Mouse (Mus musculus): ENCODE results near the gene Gsta3. TPM values are rescaled to one million over a fixed set of nuclear protein-coding genes. Genes with fewer than 3 reads are reported as not detected.
"Not testable (repeated sequence)": the region's sequence is repeated elsewhere in the genome, so short reads cannot be mapped to it uniquely, and the experiment has no call there.

Gsta3 gene
- polyA plus RNA-seq, 1 experiment from 2014 or later = 0.64 TPM

DNA sequence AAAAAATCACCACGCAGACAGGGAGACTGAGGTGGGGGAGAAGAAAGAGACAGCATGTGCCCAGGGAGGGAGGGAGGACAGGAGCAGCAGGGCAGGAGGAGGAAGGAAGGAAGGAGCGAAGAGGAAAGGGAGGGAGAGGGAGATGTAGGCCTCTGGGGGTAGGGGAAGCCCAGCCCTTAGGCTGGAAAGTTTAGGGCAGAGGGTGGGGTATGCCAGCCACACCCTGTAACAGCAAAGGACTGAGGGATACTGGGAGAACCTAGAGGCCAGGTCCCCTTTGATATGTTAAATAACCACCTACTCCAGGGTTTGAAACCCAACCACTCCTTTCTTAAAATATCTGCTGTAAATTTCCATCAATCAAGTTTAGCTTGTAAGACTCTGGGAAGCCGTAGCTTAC is 16.0 kb downstream of the Gsta3 start:
- no peak overlapping the region for H3K9ac ChIP-seq
- no peak overlapping the region for H3K27ac ChIP-seq (ENCODE audit: poor library complexity, severe bottlenecking)
- 59% methylated on average over 3 of the region's 3 CpGs for WGBS
- no peak overlapping the region for H3K4me3 ChIP-seq
- H3K36me3 ChIP-seq = no peaks in the 10 kb centered on the region
- no peaks in the 10 kb centered on the region for H3K9me3 ChIP-seq (replicated peaks)
- no peak for ATAC-seq (ENCODE audit: insufficient number of reproducible peaks, low FRiP score)
- H3K27me3 ChIP-seq (replicated peaks) = no peaks in the 10 kb centered on the region
- no peak overlapping the region for H3K4me2 ChIP-seq
- no peaks in the 10 kb centered on the region for H3K4me1 ChIP-seq (replicated peaks)

DNA sequence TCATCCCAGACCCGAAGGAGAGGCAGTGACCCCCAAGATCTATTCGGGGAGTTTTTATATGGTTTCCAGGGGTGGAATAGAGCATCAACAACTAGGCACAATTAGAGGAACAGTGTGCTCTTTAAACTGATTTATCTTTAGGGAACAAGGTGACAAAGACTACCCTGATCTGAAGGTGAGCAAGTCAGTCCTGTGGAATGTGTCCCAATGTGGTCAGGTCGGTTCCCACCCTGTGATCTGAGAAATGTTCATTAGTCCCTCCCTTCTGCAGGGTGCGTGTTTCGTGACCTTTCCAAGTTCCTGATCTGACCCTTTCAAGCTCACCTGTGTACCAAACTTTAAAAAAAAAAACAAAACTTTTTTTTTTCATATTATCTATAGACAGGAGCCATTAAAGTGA is 16.5 kb downstream of the Gsta3 start:
- 79% methylated on average over 5 of the region's 5 CpGs for WGBS
- Histone ChIP-seq H3K9me3 (replicated peaks) (no peaks in the 10 kb centered on the region), H3K36me3 (no peaks in the 10 kb centered on the region), H3K4me2 (no peak overlapping the region), H3K4me3 (no peak overlapping the region), H3K4me1 (replicated peaks) (no peaks in the 10 kb centered on the region), H3K27me3 (replicated peaks) (no peaks in the 10 kb centered on the region), H3K27ac (ENCODE audit: poor library complexity, severe bottlenecking) (no peak overlapping the region), H3K9ac (no peak overlapping the region)
- no peak for ATAC-seq (ENCODE audit: insufficient number of reproducible peaks, low FRiP score)

DNA sequence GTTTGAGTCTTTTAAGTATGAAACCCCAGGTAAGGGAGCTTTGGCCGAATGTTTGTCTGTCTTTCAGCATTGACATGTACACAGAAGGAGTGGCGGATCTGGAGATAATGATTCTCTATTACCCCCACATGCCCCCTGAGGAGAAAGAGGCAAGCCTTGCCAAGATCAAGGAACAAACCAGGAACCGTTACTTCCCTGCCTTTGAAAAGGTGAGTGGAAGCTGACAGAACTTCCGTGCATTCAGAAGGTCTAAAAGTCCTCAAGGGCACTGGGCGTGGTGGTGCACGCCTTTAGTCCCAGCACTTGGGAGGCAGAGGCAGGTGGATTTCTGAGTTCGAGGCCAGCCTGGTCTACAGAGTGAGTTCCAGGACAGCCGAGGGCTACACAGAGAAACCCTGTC is 19.6 kb downstream of the Gsta3 start:
- H3K27me3 ChIP-seq (replicated peaks); H3K27ac ChIP-seq (ENCODE audit: poor library complexity, severe bottlenecking); H3K4me2 ChIP-seq; H3K4me1 ChIP-seq (replicated peaks); H3K36me3 ChIP-seq; ATAC-seq (ENCODE audit: insufficient number of reproducible peaks, low FRiP score); H3K4me3 ChIP-seq; H3K9ac ChIP-seq; H3K9me3 ChIP-seq (replicated peaks): not testable (repeated sequence)
- WGBS = 78% methylated on average over 8 of the region's 8 CpGs

DNA sequence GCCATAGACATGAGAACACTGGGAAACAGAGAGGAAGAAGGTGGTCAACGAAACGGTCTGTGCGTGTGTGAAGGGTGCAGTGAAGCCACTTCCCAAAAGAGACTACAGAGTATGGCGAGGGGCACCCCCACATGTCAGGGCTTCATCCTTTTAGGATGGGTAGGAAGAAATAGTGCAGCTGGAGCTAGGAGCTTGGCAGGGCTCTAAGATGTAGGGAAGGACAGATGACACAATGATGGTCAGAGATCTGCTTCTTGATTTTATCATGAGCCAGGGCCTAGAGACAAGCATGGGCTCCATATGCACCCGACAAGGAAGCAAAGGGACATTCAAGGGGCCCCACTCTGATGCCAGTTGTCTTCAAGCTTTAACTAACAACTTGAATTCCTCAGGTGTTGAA is 22.0 kb downstream of the Gsta3 start:
- Histone ChIP-seq H3K27me3 (replicated peaks) (no peaks in the 10 kb centered on the region), H3K9ac (no peak overlapping the region), H3K4me1 (replicated peaks) (no peaks in the 10 kb centered on the region), H3K9me3 (replicated peaks) (no peaks in the 10 kb centered on the region), H3K4me3 (no peak overlapping the region), H3K4me2 (no peak overlapping the region), H3K27ac (ENCODE audit: poor library complexity, severe bottlenecking) (no peak overlapping the region), H3K36me3 (no peaks in the 10 kb centered on the region)
- ATAC-seq (ENCODE audit: insufficient number of reproducible peaks, low FRiP score) = no peak
- 87% methylated on average over 5 of the region's 5 CpGs for WGBS

DNA sequence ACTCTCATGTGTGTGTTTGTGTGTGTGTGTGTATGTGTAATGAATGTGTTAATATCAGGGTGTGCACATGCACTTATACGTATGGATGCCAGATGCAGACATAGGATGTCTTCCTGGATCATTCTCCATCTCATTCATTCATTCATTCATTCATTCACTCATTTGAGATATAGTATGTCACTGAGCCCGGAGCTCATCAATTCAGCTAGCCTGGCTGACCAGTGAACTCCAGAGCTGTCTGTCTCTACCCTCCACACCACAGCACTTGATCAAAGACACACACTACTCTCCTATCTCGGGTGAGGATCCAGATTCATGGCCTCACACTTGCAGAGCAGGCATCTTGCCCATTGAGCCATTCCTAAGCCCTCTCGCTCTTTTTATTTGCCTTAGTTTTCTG is 23.6 kb downstream of the Gsta3 start:
- Histone ChIP-seq H3K9ac (no peak overlapping the region), H3K27ac (ENCODE audit: poor library complexity, severe bottlenecking) (no peak overlapping the region), H3K4me3 (no peak overlapping the region), H3K9me3 (replicated peaks) (no peaks in the 10 kb centered on the region), H3K36me3 (no peaks in the 10 kb centered on the region), H3K27me3 (replicated peaks) (no peaks in the 10 kb centered on the region), H3K4me2 (no peak overlapping the region), H3K4me1 (replicated peaks) (no peaks in the 10 kb centered on the region)
- 80% methylated on average over 4 of the region's 4 CpGs for WGBS
- ATAC-seq (ENCODE audit: insufficient number of reproducible peaks, low FRiP score) = no peak

DNA sequence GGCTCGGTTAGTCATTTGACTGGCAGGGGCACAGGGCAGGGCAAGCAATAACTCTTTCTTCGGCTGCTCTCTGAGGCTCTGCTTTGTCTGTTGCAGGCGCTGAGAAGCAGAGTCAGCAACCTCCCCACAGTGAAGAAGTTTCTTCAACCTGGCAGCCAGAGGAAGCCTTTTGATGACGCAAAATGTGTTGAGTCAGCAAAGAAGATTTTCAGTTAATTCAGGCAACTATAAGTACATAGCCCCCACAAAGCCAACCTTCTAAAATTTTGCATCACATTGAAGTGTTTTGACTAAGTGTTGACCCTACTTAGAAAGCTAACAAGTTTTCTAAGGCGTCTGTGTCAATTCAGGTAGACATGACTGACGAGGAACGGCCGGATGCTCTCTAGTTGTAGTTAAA is 24.4 kb downstream of the Gsta3 start:
- 79% methylated on average over 8 of the region's 8 CpGs for WGBS
- Histone ChIP-seq H3K4me2 (no peak overlapping the region), H3K36me3 (no peaks in the 10 kb centered on the region), H3K27me3 (replicated peaks) (no peaks in the 10 kb centered on the region; the same call in 1 of the 2 replicates), H3K4me1 (replicated peaks) (no peaks in the 10 kb centered on the region), H3K4me3 (no peak overlapping the region), H3K9ac (no peak overlapping the region), H3K27ac (ENCODE audit: poor library complexity, severe bottlenecking) (no peak overlapping the region), H3K9me3 (replicated peaks) (no peaks in the 10 kb centered on the region)
- ATAC-seq (ENCODE audit: insufficient number of reproducible peaks, low FRiP score) = no peak

DNA sequence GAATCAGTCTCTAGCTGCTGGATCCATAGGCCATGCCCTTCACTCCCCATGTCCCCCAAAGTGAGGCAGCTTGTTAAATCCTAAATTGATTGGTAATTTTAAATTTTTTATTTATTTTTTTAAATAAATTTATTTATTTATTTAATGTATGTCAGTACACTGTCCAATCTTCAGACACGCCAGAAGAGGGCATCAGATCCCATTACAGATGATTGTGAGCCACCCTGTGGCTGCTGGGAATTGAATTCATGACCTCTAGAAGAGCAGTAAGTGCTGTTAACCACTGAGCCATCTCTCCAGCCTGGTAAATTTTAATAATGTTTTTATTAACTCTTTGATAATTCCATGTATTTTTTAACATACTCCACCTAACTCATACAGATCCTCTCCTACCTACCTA is 26.4 kb downstream of the Gsta3 start:
- Histone ChIP-seq H3K27ac (ENCODE audit: poor library complexity, severe bottlenecking) (no peak overlapping the region), H3K4me3 (no peak overlapping the region), H3K9ac (no peak overlapping the region), H3K9me3 (replicated peaks) (no peaks in the 10 kb centered on the region), H3K4me1 (replicated peaks) (peaks cover 3% of the 10 kb centered on the region; the same call in 1 of the 2 replicates), H3K36me3 (no peaks in the 10 kb centered on the region), H3K27me3 (replicated peaks) (no peaks in the 10 kb centered on the region; the same call in 1 of the 2 replicates), H3K4me2 (no peak overlapping the region)
- ATAC-seq (ENCODE audit: insufficient number of reproducible peaks, low FRiP score) = no peak
- 73% methylated on average over 1 of the region's 1 CpGs for WGBS

DNA sequence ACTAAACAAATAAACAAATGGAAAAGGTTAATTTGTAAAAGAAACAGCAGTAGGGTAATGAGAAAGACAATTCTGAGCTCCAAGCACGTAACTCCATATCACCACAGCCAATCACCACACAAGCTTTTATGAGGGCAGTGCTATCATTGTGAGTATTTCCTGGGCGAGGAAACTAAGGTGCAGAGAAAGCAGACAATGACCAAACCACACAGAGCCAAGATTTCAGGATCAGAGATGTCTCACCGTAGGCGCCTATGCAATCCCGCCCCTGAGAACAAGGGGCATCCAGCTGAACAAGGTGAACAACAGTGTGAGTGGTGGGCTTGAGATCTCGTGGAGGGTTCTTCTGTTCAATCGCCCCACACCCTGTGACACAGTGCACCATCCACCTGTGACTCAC is 27.1 kb downstream of the Gsta3 start:
- WGBS = 78% methylated on average over 6 of the region's 7 CpGs
- H3K36me3 ChIP-seq, H3K9ac ChIP-seq: not testable (repeated sequence)

DNA sequence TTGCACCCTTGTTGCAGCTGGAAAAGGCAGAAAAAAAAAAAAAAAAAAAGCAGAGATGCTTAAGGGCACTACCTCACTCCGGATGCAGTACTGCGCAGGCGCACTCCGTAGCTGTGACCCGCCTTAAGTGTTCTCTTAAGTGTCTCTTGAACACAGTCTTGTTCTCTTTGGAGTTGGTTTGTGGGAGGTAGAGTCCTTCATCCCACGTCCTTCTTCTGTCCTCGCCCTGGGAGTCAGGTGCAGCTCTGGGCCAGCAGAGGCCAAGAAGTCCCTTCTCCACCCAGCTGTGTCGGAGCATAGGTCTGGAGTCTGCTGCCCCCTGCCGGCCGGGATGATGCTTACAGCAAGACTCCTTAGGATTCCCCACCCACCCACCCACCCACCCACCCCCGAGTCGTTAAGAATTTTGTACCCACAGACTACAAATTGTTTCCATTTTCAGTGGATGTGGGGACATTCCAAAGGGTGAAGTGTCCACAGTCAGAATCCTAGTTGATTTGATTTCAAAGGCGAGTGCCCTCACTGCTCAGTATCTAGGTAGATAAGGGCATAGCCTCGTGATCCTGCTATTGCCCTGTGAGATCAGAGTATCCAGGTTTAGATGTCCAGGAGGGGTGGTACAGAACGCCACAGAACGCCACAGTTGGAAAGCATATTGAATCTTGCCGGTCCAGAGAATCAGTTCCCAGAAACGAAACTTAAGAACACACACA is 31.1 kb downstream of the Gsta3 start:
- Histone ChIP-seq H3K9me3 (replicated peaks) (no peaks in the 10 kb centered on the region), H3K36me3 (no peaks in the 10 kb centered on the region), H3K9ac (peak overlapping the region; percentile 64), H3K27ac (ENCODE audit: poor library complexity, severe bottlenecking) (no peak overlapping the region), H3K4me3 (peak overlapping the region; percentile 41), H3K27me3 (replicated peaks) (no peaks in the 10 kb centered on the region; the same call in 1 of the 2 replicates), H3K4me1 (replicated peaks) (peaks cover 8% of the 10 kb centered on the region; the same call in 1 of the 2 replicates), H3K4me2 (peak overlapping the region; percentile 72)
- ATAC-seq (ENCODE audit: insufficient number of reproducible peaks, low FRiP score) = no peak
- WGBS = 25% methylated on average over 18 of the region's 18 CpGs

More for the DNA sequence above, 27.1 kb downstream of the Gsta3 start:
- not testable (repeated sequence) for H3K4me2 ChIP-seq; ATAC-seq (ENCODE audit: insufficient number of reproducible peaks, low FRiP score); H3K9me3 ChIP-seq (replicated peaks); H3K27ac ChIP-seq (ENCODE audit: poor library complexity, severe bottlenecking); H3K27me3 ChIP-seq (replicated peaks); H3K4me3 ChIP-seq; H3K4me1 ChIP-seq (replicated peaks)

DNA sequence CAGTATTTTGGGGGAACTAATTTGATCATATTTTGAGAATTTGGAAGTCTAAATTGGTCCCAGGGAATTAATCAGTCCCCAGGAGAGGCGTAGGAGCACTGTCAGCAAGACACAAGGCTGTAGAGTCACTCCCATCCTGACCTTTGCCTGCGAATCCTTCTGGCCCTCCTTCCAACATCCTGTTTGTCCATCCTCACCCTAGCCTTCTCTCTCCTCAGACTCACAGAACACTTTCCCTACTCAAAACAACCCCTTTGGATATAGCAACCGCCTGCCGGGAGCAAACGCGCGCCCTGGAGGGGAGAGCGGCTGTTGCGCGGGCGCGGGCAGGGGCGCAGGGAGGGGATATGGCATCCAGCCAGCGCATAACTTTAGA is 31.7 kb downstream of the Gsta3 start:
- H3K4me3 ChIP-seq = peak overlapping the region; percentile 41
- H3K4me1 ChIP-seq (replicated peaks) = peaks cover 8% of the 10 kb centered on the region; the same call in 1 of the 2 replicates
- peak overlapping the region; percentile 72 for H3K4me2 ChIP-seq
- WGBS = 19% methylated on average over 14 of the region's 14 CpGs
- H3K36me3 ChIP-seq = no peaks in the 10 kb centered on the region
- peak overlapping the region; percentile 64 for H3K9ac ChIP-seq
- H3K9me3 ChIP-seq (replicated peaks) = no peaks in the 10 kb centered on the region
- no peak for ATAC-seq (ENCODE audit: insufficient number of reproducible peaks, low FRiP score)
- no peaks in the 10 kb centered on the region; the same call in 1 of the 2 replicates for H3K27me3 ChIP-seq (replicated peaks)
- no peak overlapping the region for H3K27ac ChIP-seq (ENCODE audit: poor library complexity, severe bottlenecking)

DNA sequence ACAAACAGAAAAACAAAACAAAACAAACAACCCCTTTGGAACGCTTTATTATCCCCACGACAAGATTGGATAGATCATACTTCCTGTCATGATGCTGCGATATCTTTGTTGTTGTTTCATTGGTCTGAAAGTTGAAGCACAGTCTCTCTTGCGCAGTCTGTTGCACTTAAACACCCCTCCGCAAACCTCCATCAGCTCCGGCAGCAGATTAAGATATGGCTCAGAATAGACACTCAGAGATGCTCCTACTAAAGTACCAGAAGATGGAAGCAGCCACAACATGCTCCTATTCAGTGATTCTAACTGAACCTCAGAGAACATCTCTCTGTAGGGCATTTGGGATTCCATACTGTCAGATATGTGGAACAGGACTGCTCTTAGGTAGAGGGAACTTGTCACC is 32.7 kb downstream of the Gsta3 start:
- ATAC-seq (ENCODE audit: insufficient number of reproducible peaks, low FRiP score) = no peak
- H3K4me3 ChIP-seq = no peak overlapping the region
- H3K27me3 ChIP-seq (replicated peaks) = no peaks in the 10 kb centered on the region; the same call in 1 of the 2 replicates
- no peak overlapping the region for H3K4me2 ChIP-seq
- no peak overlapping the region for H3K9ac ChIP-seq
- no peaks in the 10 kb centered on the region for H3K9me3 ChIP-seq (replicated peaks)
- H3K4me1 ChIP-seq (replicated peaks) = peaks cover 8% of the 10 kb centered on the region; the same call in 1 of the 2 replicates
- H3K36me3 ChIP-seq = no peaks in the 10 kb centered on the region
- H3K27ac ChIP-seq (ENCODE audit: poor library complexity, severe bottlenecking) = no peak overlapping the region
- 84% methylated on average over 6 of the region's 6 CpGs for WGBS
